Mouse (Mus musculus) thymus, adult 2 months (tissue): ENCODE results near the gene Clstn1.

ENCODE experiments used
- CTCF ChIP-seq: fragments of 200-500 bp; IDR thresholded peaks from 2 replicates; pipeline ENCODE4 v1.5.1; 2012; ENCODE audit warnings: mild to moderate bottlenecking, control low read depth, low read length, moderate library complexity, borderline replicate concordance; ENCODE audit not compliant: control insufficient read depth, poor library complexity, insufficient read depth; ENCODE audit errors: extremely low read depth
- POLR2A ChIP-seq: fragments of 200-500 bp; IDR thresholded peaks from 2 replicates; pipeline ENCODE4 v1.6.1; 2012; ENCODE audit warnings: mild to moderate bottlenecking, low read length, control low read depth, moderate library complexity; ENCODE audit not compliant: control insufficient read depth, poor library complexity, insufficient read depth; ENCODE audit errors: extremely low read depth

DNA sequence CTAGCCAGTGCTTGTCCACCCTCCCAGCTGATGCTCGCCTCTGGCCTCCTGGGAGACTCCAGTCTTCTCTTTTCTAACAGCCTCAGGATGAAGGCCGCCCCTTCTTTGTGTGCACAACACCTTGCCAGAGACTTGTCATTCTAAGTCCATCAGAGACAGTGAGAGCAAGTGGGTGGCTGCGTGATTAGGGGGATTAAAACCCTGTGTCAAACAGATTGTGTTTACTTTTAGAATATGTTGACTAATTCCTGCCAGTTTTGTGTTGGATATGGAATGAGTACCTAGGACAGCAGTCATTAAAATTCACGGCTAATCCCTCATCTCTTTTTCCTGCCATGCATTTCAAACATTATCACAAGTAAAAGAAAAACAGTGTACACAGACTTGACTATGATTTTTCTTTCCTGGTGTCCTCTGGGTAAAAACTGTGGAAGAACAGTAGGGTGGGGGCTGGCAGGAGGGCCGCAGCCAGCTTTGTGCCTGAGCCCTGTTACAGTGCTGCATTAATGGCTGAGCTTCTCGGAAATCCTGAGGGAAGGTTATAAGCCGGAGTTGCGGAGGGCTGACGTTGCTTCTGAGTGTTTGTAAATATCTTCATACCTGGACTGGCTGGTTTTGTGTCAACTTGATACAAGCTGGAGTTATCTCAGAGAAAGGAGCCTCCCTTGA lies 8.8 kb downstream of the Clstn1 start:
- TF ChIP-seq POLR2A (no peak), CTCF (no peak)
